ENCODE assay signal across 17 mouse cellular contexts in the genomic region with DNA sequence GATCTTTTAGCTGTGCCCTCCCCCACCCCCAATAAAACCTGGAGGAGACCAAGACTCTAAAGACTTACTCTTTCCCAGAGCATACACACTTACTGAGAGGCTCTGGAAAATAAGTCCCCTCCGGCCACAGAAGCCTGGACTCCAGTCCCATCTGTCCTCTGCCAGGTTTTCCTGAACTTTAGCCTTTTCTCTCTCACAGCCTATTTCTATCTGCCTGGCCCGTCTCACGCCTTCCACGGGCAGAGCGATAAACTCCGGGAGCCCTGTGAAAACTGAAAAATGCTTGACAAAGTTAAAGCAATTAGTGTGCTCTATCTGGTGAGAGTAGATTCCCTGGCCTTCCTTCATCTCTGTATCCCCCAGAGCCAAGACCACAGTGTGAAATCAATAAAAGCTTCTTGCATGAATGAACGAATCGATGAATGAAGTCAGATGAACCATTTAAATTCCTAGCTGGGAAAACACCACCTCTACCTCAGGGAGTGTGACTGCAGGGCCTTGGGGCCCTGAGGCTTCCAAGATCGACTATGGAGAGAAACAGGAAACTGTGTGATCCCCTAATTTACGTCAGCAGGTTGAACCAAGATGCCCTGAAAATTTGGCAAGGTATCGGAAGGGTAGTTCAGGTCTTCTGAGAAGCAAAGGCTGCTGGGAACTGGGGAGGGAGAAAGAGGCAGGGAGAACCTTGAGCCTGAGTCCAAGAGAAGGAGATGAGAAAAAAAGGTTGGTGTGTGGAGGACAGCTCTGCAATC. TPM values are rescaled to one million over a fixed set of nuclear protein-coding genes. Genes with fewer than 3 reads are reported as not detected.
DNase-seq lines count a peak whose midpoint lies in the region; ATAC-seq and TF ChIP-seq lines count a peak whose summit lies in the region.
"Had no signal": no experiment of that assay in that cellular context is flagged by ENCODE, and none has a peak within 500 bp of the region (broad histone marks: within the 10 kb centered on the region; RNA-seq: fewer than 3 reads in every experiment).

No protein-coding gene starts in this region.

- no peaks in the 10 kb centered on the region for H3K27me3 ChIP-seq in kidney, embryonic 15.5 days
- H3K27me3 ChIP-seq in spleen, adult 2 months (ENCODE audit: control insufficient read depth, insufficient read depth, low read length), result no peaks in the 10 kb centered on the region
- H3K27me3 ChIP-seq in intestine, embryonic 15.5 days (replicated peaks), result no peaks in the 10 kb centered on the region
- H3K27me3 ChIP-seq: embryonic facial prominence, embryonic 13.5 days; hindbrain, embryonic 15.5 days had no signal

- no peak overlapping the region for H3K4me2 ChIP-seq in kidney, embryonic 15.5 days
- no peak overlapping the region for H3K4me2 ChIP-seq in intestine, embryonic 15.5 days (replicated peaks)
- H3K4me2 ChIP-seq: embryonic facial prominence, embryonic 13.5 days; hindbrain, embryonic 15.5 days; midbrain, embryonic 11.5 days had no signal

- no peak for ATAC-seq in kidney, embryonic 15.5 days (replicated peaks; ENCODE audit: low FRiP score)
- ATAC-seq in intestine, embryonic 15.5 days, result peak; percentile 47; the same call in 1 of the 2 replicates
- no peak for ATAC-seq in monocyte, adult 5-6 weeks (replicated peaks; ENCODE audit: insufficient number of reproducible peaks, low FRiP score, low TSS enrichment, poor library complexity, severe bottlenecking)

- no peak overlapping the region for H3K9ac ChIP-seq in kidney, embryonic 15.5 days
- no peak overlapping the region for H3K9ac ChIP-seq in intestine, embryonic 15.5 days
- H3K9ac ChIP-seq: embryonic facial prominence, embryonic 13.5 days; hindbrain, embryonic 15.5 days had no signal

- TF ChIP-seq POLR2A in spleen, adult 2 months (IDR thresholded peaks at IDR 0.05; ENCODE audit: low read depth, low read length), result no peak

- no peaks in the 10 kb centered on the region for H3K36me3 ChIP-seq in kidney, embryonic 15.5 days
- H3K36me3 ChIP-seq in spleen, adult 2 months (ENCODE audit: control insufficient read depth, insufficient read depth, low read length), result 0 out of 2 replicates have a peak, but pooled peaks cover 2% of the 10 kb centered on the region
- H3K36me3 ChIP-seq in intestine, embryonic 15.5 days, result no peaks in the 10 kb centered on the region
- H3K36me3 ChIP-seq: embryonic facial prominence, embryonic 13.5 days; hindbrain, embryonic 15.5 days had no signal

- H3K4me1 ChIP-seq in kidney, embryonic 15.5 days, result 0 out of 2 replicates have a peak, but pooled peaks cover 4% of the 10 kb centered on the region
- peaks cover 50% of the 10 kb centered on the region; the same call in 1 of the 2 replicates for H3K4me1 ChIP-seq in spleen, adult 2 months (ENCODE audit: control insufficient read depth, insufficient read depth, insufficient read length)
- H3K4me1 ChIP-seq in intestine, embryonic 15.5 days (replicated peaks), result peaks cover 10% of the 10 kb centered on the region; the same call in 1 of the 2 replicates

- 62% methylated on average over 11 of the region's 11 CpGs for WGBS in kidney, embryonic 15.5 days
- 81% methylated on average over 11 of the region's 11 CpGs for WGBS in spleen, adult 2 months
- 61% methylated on average over 11 of the region's 11 CpGs for WGBS in intestine, embryonic 15.5 days

- H3K27ac ChIP-seq in kidney, embryonic 15.5 days, result no peak overlapping the region
- peak overlapping the region; percentile 98 for H3K27ac ChIP-seq in spleen, adult 2 months (ENCODE audit: insufficient read depth, low read length)
- no peak overlapping the region for H3K27ac ChIP-seq in intestine, embryonic 15.5 days
- H3K27ac ChIP-seq: embryonic facial prominence, embryonic 13.5 days; hindbrain, embryonic 15.5 days had no signal

- H3K4me3 ChIP-seq in kidney, embryonic 15.5 days (replicated peaks), result no peak overlapping the region
- H3K4me3 ChIP-seq in spleen, adult 2 months (ENCODE audit: extremely low read depth, insufficient read depth, insufficient read length), result no peak overlapping the region
- H3K4me3 ChIP-seq in intestine, embryonic 15.5 days (replicated peaks), result no peak overlapping the region
- H3K4me3 ChIP-seq: embryonic facial prominence, embryonic 13.5 days; hindbrain, embryonic 15.5 days; myocyte had no signal

- peak; percentile 14 to 15 for DNase-seq in kidney, postnatal 36 days
- no peak for DNase-seq in spleen, adult 2 months (ENCODE audit: low read depth in 1 of 2, low spot score in 2 of 2)
- DNase-seq in spleen, postnatal 36 days (ENCODE audit: low spot score in 2 of 2), result no peak
- peak; percentile 33 for DNase-seq in retina, postnatal 1 day
- DNase-seq in left cerebral cortex, postnatal 4 days, result no peak
- DNase-seq: cerebellum, adult 18-20 months; cerebellum, postnatal 36 days; gastrocnemius, postnatal 10 days; heart, adult 2 months; right cerebral cortex, postnatal 14 days had no signal

- intact Hi-C loops in left cerebral cortex, postnatal 4 days (cut with DNase I), result no loop called here

- H3K9me3 ChIP-seq in kidney, embryonic 15.5 days (replicated peaks), result no peaks in the 10 kb centered on the region
- no peaks in the 10 kb centered on the region for H3K9me3 ChIP-seq in intestine, embryonic 15.5 days
- H3K9me3 ChIP-seq: embryonic facial prominence, embryonic 13.5 days; hindbrain, embryonic 15.5 days had no signal

- TF ChIP-seq CTCF in spleen, adult 2 months (IDR thresholded peaks at IDR 0.05; ENCODE audit: extremely low read depth, insufficient read depth, insufficient read length, insufficient replicate concordance), result no peak

RNA-seq across cellular contexts. Expression of gene Pik3ap1, which starts 38.6 kb away (rescaled TPM):
- polyA plus RNA-seq in kidney, embryonic 15.5 days (2015; fragmentation: Nextera tagmentation; extraction: Ambion mirVana), result 1.7 and 2.2 TPM in 2 replicates
- polyA plus RNA-seq in spleen, adult 2 months (2012; rRNA removed), result 40.7 and 45.8 TPM in 2 replicates
- polyA plus RNA-seq in intestine, embryonic 15.5 days (2015; fragmentation: Nextera tagmentation; extraction: Ambion mirVana), result 6.4 and 9.1 TPM in 2 replicates
- total RNA-seq in left cerebral cortex, postnatal 4 days (2021), result 1 to 10 TPM; 1.7 to 2.0 TPM
- 216 to 241 TPM (median 224 TPM) in 3 replicates for total RNA-seq in monocyte, adult 5-6 weeks (2017)
- polyA plus RNA-seq: myocyte had no signal

Comparison
In these comparisons a context has a peak if more than half of its experiments do, and no peak if none do; other contexts are left out.
1. DNase-seq: peak in kidney, postnatal 36 days (2 of 2) and retina, postnatal 1 day (single experiment); none in spleen, adult 2 months (0 of 2), spleen, postnatal 36 days (0 of 2) and left cerebral cortex, postnatal 4 days (single experiment).